Mouse (Mus musculus): ENCODE results near the gene Gm3005. TPM values are rescaled to one million over a fixed set of nuclear protein-coding genes. Genes with fewer than 3 reads are reported as not detected.
"Not testable (repeated sequence)": the region's sequence is repeated elsewhere in the genome, so short reads cannot be mapped to it uniquely, and the experiment has no call there.

Gene Gm3005
- polyA plus RNA-seq (2012; ENCODE audit: insufficient read depth, insufficient read length, missing spikeins), result not detected in 2 replicates

GRCm38 (mm10) chr14:3427803-3428202, at the start of gene Gm3005:
Gene Gm3005, plus strand, starts transcription at chr14:3428103.
- H3K4me3 ChIP-seq (ENCODE audit: insufficient read depth, low read depth, low read length); H3K4me1 ChIP-seq (ENCODE audit: control insufficient read depth, insufficient read depth, insufficient read length, low read length); H3K27ac ChIP-seq (replicated peaks; ENCODE audit: low read depth, low read length): not testable (repeated sequence)

DNA sequence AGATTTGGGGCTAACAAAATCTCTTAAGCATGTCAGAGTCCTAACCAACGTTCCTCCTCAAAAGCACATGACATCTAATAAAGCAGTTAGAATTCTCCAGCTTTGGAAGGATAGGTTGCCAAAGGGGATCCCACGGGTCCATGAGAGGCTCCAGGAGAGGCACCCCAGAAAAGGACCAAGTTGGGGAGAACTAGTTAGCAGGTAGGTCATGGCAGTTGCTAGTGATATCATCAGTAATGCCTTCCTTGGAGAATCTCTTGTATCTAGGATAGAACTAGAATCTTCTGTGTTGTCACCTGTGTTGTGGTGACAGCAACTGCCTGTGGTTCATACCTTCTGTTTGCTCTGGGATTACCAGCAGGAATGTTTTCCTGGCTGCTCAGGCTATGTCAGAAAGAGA, 33.1 kb upstream of the Gm3005 start, which contains the start of gene Gm10413:
Gene Gm10413, plus strand, starts transcription at position 301 of the 400 bp plus-strand sequence.
- H3K27ac ChIP-seq (replicated peaks; ENCODE audit: low read depth, low read length); H3K4me1 ChIP-seq (ENCODE audit: control insufficient read depth, insufficient read depth, insufficient read length, low read length); H3K4me3 ChIP-seq (ENCODE audit: insufficient read depth, low read depth, low read length): not testable (repeated sequence)

DNA sequence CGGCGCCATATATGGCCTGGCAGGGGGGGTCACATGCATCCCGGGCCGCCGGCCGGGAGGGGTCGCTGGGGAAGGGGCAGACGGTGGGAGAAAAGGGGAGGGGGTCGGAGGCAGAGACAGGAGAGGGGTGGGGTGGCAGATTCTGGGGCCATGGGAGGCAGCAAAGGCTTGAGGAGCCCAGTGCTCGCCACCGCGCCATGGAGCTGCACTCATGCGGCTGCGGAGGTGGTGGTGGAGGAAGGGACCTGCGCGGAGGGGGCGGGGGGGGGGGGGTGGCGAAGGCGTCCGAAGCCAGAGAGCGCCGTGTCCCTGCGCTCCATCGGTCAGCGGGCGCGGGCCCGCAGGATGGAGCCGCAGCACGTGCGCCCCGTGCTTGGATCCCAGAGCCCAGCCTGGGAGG, 15.6 kb upstream of the Gm3005 start, which contains the start of gene Gm10409:
Gene Gm10409, plus strand, starts transcription at position 301 of the 400 bp plus-strand sequence.
- H3K4me1 ChIP-seq (ENCODE audit: control insufficient read depth, insufficient read depth, insufficient read length, low read length); H3K4me3 ChIP-seq (ENCODE audit: insufficient read depth, low read depth, low read length); H3K27ac ChIP-seq (replicated peaks; ENCODE audit: low read depth, low read length): not testable (repeated sequence)

GRCm38 (mm10) chr14:3449079-3449478, 21.2 kb downstream of the Gm3005 start, which contains the start of gene Gm10408:
Gene Gm10408, plus strand, starts transcription at chr14:3449379.
- H3K4me1 ChIP-seq (ENCODE audit: control insufficient read depth, insufficient read depth, insufficient read length, low read length); H3K27ac ChIP-seq (replicated peaks; ENCODE audit: low read depth, low read length); H3K4me3 ChIP-seq (ENCODE audit: insufficient read depth, low read depth, low read length): not testable (repeated sequence)

GRCm38 (mm10) chr14:3634212-3634611, 206.3 kb downstream of the Gm3005 start, which contains the start of gene Gm3012:
Gene Gm3012, plus strand, starts transcription at chr14:3634512.
- H3K27ac ChIP-seq (replicated peaks; ENCODE audit: low read depth, low read length); H3K4me3 ChIP-seq (ENCODE audit: insufficient read depth, low read depth, low read length); H3K4me1 ChIP-seq (ENCODE audit: control insufficient read depth, insufficient read depth, insufficient read length, low read length): not testable (repeated sequence)

Other genes starting within 250 kb of the Gm3005 start
- not detected in 2 replicates for gene Gm5795, start 239.8 kb upstream of the Gm3005 start, polyA plus RNA-seq (2012; ENCODE audit: insufficient read depth, insufficient read length, missing spikeins)
- gene D830030K20Rik, start 219.6 kb upstream of the Gm3005 start, polyA plus RNA-seq (2012; ENCODE audit: insufficient read depth, insufficient read length, missing spikeins), result not detected in 2 replicates
- gene Gm2956, start 95.5 kb upstream of the Gm3005 start, polyA plus RNA-seq (2012; ENCODE audit: insufficient read depth, insufficient read length, missing spikeins), result not detected in 2 replicates
- not detected in 2 replicates for gene Gm10413, start 33.0 kb upstream of the Gm3005 start, polyA plus RNA-seq (2012; ENCODE audit: insufficient read depth, insufficient read length, missing spikeins)
- gene Gm10409, start 15.5 kb upstream of the Gm3005 start, polyA plus RNA-seq (2012; ENCODE audit: insufficient read depth, insufficient read length, missing spikeins), result not detected in 2 replicates
- gene Gm10408, start 21.3 kb downstream of the Gm3005 start, polyA plus RNA-seq (2012; ENCODE audit: insufficient read depth, insufficient read length, missing spikeins), result not detected in 2 replicates
- not detected in 2 replicates for gene Gm3012, start 206.4 kb downstream of the Gm3005 start, polyA plus RNA-seq (2012; ENCODE audit: insufficient read depth, insufficient read length, missing spikeins)
- gene Gm3020, start 223.9 kb downstream of the Gm3005 start, polyA plus RNA-seq (2012; ENCODE audit: insufficient read depth, insufficient read length, missing spikeins), result not detected in 2 replicates